Mouse (Mus musculus): ENCODE measurements around the gene Dok3.

Gene Dok3

DNA sequence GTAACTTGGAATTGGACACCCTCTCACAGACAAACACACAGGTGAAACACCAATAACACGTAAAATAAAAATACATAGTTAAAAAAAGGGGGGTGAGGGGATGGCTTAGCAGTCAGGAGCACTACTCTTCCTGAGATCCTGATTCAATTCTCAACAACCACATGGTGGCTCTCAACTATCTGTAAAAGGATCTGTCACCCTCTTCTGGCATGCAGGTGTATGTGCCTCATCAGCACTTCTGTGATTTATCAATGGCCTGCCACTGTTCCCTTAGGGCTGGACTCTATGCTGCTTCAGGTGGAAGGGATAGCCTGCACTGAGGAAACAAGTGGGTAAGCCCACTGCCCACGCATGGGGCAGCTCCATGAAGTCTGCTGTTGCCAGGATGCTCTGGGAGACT lies 11.8 kb upstream of the Dok3 start:
- no peak for DNase-seq (ENCODE audit: low read depth, low spot score)

GRCm38 (mm10) chr13:55536194-55537175 lies 7.4 kb upstream of the Dok3 start, which contains the start of gene Ddx41:
TSS of gene Ddx41 (minus strand) at chr13:55536658.
- DNase-seq (ENCODE audit: low read depth, low spot score), result peak; percentile 100

GRCm38 (mm10) chr13:55535796-55536193 lies 6.7 kb upstream of the Dok3 start:
- no peak for DNase-seq (ENCODE audit: low read depth, low spot score)

DNA sequence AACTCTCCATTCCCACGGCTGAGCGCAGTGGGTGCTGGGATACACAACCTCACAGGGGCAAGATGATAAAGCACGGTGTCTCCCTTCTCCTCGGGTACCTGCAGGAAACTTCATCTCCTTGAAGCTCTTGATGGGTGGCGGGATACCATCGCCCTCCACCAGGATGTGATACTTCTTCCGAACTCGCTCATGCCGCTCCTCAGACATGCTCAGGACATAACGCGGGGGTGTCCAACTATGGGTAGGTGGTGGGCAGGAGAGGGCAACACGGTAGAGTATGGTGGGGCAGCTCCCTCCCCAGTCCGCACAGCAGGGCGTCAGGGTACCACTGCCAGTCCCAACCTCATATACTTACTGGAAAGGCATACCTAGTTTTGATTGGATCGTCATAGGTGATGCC lies 6.1 kb upstream of the Dok3 start:
- DNase-seq (ENCODE audit: low read depth, low spot score), result no peak

DNA sequence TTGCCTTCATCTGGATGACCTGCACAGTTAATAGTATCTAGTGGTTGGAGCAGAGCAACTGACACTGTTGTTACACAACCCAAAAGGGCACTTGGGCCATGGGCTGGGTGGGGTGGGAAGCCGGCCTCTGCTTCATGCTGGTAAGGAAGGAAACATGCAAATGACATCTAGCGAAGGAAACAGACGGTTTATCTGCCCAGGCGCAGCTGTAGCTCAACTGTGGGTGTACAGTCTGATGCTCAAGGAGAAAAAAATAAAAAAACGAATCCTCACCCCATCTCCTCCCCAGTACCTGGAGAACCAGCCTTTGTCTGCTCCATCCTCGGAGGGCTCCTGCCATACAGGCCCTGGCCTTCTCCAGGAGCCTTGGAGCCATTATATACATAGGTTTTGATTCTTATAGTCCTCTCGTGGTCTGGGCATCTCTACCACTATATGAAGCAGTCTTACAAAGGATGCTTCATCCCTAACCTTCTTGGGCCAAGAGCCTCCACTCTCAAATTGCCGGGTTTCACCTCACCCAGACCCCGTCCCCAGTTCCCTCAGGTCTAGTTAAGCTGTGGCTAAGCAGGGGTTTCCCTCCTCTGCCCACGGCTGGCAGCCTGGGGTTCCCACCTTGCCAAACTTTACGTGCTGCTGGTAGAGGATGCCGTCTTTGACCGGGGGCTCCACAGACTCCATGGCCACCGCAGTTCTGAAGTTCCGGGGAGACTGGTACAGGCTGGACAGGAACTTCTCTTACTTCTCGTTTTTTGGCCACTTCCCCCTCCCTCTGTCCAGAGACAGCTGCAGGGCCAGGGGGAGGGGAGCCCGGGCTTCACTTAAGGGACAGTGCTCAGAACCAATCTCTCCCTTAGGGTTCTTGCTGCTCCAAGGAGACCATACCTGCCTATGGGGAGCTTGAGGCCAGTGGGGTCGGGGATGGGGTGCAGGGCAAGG lies 993 bp downstream of the Dok3 start:
- DNase-seq (ENCODE audit: low read depth, low spot score), result no peak

GRCm38 (mm10) chr13:55527212-55527611 lies 1.9 kb downstream of the Dok3 start:
- DNase-seq (ENCODE audit: low read depth, low spot score), result no peak

DNA sequence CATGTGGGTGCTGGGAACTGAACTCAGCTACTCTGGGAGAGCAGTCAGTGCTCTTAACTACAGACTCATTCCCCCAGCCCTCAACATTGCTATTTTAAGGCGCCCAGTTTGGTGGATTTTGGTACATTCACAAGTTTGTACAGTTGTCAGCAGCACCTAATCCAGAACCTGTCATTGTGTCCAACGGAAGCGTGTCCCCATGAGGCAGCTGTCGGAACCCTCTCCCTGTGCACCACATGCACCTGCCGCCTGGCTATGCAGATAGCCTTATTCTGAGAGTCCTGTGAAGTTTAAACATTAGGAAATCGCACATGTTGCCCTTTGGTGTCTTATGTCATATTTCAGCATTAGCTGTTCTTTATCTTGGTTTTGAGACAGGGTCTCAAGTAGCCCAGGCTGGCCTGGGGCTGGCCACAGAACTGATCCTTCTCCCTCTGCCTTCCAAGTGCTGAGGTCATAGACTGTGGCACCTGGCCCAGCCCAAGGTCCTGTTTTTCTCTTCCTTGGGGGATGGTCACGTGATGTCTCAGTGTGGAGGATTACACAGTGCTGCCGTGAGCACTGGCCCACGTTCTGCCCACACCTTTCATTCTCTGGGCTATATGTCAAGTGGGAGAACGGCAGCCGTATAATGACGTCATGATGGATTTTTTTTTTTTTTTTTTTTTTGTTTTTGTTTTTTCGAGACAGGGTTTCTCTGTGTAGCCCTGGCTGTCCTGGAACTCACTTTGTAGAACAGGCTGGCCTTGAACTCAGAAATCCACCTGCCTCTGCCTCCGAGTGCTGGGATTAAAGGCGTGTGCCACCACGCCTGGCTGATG lies 3.2 kb downstream of the Dok3 start:
- no peak for DNase-seq (ENCODE audit: low read depth, low spot score)

GRCm38 (mm10) chr13:55523951-55524600 lies 5.0 kb downstream of the Dok3 start:
- no peak for DNase-seq (ENCODE audit: low read depth, low spot score)

DNA sequence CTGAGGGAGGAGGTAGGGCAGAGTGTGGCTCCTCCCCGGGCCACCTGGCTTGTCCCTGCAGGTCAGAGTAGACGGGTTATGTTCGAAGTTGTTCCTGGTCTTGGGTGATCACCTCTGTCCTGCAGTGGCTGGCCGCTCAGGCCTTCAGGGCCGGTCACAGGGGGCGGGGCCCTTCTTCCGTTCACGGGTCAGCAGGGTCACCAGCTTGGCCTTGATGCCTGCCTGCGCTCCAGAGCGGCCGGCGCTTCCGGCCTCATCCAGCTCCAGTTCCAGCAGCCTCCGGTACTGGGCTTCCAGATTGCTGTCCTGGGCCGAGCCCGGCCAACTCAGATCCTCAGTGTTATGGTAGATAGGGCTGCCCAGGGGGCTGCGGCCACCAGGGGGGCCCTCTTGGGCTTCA lies 5.8 kb downstream of the Dok3 start:
- no peak for DNase-seq (ENCODE audit: low read depth, low spot score)

DNA sequence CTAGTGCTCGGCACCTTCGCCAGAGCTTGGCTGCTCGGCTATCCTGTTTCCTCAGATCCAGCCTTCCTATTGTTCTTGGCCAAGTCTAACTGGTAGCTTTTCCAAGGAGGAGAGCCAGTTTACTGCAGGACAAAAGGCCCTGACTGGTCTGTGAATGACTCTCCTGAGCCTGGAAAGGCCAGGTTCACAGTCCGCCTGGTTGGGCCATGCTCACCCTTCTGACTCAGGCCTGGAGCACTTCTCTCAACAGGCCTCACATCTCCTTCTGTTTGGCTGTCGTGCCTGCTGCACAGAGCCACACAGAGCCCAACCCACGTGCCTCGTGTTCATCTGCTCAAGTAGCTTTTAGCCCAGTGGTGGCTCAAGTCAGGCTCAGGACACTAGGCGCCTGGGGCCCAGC lies 6.4 kb downstream of the Dok3 start:
- DNase-seq (ENCODE audit: low read depth, low spot score), result no peak

DNA sequence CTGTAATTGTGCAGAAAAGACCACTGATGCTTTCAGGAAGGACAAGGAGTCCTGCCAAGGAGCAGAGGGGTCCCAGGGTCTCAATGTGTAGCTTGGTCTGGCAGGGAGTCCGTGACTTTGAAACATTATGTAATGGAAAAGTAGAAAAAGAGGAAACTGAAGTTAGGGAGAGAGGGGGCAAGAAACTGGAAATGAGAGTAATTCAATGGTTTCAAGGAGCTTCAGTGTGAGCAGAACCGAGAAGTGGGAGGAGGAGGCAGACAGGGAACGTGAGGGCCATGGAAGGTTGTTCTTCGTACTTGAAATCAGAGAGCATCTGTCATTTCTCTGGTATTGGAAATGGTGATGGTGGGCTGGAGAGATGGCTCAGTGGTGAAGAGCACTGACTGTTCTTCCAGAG lies 9.5 kb downstream of the Dok3 start:
- DNase-seq (ENCODE audit: low read depth, low spot score), result no peak

DNA sequence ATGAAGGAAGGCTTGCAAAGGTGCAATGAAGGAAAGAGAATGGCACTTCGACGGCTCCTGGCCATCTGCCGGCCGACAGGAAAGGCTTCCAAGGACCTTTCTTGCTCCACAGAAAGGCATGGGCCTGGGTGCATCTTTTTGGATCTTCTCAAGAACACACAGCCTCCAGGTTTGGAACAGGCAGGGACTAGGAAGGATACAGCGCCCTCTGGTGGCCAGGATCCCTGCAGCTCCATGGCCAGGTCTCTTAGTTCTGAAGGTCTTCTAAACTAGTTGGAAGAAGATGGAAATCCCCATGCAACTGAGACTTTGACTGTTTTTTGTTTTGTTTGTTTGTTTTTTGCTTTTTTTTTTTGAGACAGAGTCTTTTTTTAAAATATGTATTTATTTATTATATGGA lies 12.1 kb downstream of the Dok3 start:
- peak; percentile 92 for DNase-seq (ENCODE audit: low read depth, low spot score)

DNA sequence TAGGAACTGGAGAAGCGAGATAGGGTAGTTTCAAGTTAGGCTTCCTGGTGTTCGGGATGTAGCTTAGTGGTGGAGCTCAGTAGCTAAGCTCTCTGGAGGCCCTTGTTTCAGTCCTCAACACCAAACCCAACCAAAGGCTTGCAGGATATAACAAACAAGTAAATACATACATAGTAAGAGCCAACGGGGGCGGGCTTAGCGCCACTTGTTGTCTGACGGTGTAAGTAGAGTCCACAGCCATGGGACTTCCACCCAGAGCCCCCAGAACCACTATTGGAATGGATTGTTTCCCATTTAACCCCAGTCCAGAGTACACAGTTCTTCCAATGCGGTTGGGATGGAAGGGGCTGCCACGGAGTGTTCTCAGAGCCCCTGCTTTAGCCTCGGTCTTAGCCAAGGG lies 15.3 kb downstream of the Dok3 start:
- DNase-seq (ENCODE audit: low read depth, low spot score), result no peak

GRCm38 (mm10) chr13:55513111-55513748 lies 15.9 kb downstream of the Dok3 start, which contains the start of gene Pdlim7:
TSS of gene Pdlim7 (minus strand) at chr13:55513676.
- DNase-seq (ENCODE audit: low read depth, low spot score), result peak; percentile 91

DNA sequence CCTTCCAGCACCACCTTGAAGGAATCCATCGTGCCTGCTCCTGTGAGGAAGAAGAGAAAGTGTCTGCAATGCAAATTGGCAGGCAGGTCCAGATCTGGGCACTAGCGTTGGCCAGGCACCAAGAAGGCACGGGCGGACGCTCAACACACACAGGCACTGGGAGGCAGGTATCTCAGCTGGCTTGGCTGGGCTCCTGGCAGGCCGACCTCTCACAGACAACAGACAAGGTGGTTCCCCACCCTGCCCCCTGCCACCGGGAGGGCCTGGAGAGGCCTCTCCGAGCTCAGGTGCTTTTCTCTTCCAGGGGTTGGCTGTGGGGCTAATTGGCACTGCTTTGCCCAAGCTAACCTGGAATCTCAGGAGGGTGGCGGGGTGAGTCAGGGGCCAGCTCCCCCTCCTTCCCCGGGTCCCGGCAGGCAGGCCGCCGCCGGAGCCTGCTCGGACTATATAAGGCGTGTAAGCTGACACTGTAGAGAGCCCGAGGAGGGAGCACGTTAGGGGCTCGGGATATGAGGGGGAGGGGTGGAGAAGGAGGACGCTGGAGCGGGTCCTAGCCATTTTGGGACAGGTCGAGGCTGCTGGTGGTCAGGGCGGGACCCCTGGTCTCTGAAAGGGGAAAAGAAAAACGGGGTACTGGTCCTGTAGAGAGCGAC lies 16.6 kb downstream of the Dok3 start:
- DNase-seq (ENCODE audit: low read depth, low spot score), result peak; percentile 38

DNA sequence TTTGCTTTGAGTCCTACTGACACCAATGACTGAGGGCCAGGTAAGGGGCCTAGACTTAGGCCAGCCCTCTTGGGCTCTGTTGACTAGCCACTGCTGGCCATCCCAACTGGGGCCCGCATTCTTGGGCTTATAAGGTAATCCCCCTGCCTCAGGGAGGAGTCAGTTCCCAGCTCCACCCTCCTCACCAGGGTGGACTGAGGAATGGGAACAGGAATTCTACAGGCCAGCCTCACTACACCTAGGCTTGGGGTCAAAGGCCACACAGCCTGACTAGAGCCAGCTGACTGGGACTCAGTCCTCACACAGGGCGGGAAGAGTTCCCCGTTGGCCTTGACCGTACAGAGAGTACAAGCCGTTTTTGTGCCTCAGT lies 17.6 kb downstream of the Dok3 start:
- no peak for DNase-seq (ENCODE audit: low read depth, low spot score)

- no peak for DNase-seq (ENCODE audit: low read depth, low spot score)
Measured at GRCm38 (mm10) chr13:55510668-55511491, 18.2 kb downstream of the Dok3 start.

GRCm38 (mm10) chr13:55510332-55510667 lies 18.8 kb downstream of the Dok3 start:
- no peak for DNase-seq (ENCODE audit: low read depth, low spot score)

- DNase-seq (ENCODE audit: low read depth, low spot score), result no peak
Measured at GRCm38 (mm10) chr13:55508531-55508930, 20.6 kb downstream of the Dok3 start.

Data from CD4-positive, CD25-positive, alpha-beta regulatory T cell, adult 2 months (primary cell).